Mouse (Mus musculus): ENCODE results near the gene Gm17409. TPM values are rescaled to one million over a fixed set of nuclear protein-coding genes. Genes with fewer than 3 reads are reported as not detected.

Gene Gm17409
- polyA plus RNA-seq, 1 experiment from 2014 or later: not detected

DNA sequence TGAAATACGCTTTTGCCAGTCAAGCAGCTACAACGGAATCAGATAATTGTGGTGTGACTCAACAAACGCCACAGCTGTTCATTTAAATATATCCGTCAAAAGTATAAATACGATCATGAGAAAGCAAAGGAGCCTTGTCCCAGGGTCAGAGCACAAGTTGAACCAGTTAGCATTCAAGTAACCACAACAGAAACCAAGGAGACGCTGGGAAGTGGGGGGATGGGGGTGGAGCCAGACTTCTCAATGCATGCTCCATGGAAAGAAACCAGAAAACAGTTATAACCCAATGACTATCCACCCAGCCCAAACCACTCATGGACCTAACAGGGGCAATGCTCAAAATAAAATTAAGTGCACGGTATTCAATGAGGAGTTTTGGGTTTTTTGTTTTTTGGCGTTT is 40.3 kb downstream of the Gm17409 start:
- Histone ChIP-seq H3K9me3 (no peaks in the 10 kb centered on the region), H3K27me3 (no peaks in the 10 kb centered on the region), H3K4me1 (peaks cover 38% of the 10 kb centered on the region), H3K4me3 (no peak overlapping the region), H3K4me2 (no peak overlapping the region), H3K36me3 (peaks cover 9% of the 10 kb centered on the region; the same call in 1 of the 2 replicates), H3K9ac (no peak overlapping the region), H3K27ac (no peak overlapping the region)
- no peak for ATAC-seq (ENCODE audit: insufficient number of reproducible peaks, insufficient read depth, low FRiP score, low TSS enrichment, low read depth)
- WGBS: 66% methylated on average over 8 of the region's 8 CpGs

DNA sequence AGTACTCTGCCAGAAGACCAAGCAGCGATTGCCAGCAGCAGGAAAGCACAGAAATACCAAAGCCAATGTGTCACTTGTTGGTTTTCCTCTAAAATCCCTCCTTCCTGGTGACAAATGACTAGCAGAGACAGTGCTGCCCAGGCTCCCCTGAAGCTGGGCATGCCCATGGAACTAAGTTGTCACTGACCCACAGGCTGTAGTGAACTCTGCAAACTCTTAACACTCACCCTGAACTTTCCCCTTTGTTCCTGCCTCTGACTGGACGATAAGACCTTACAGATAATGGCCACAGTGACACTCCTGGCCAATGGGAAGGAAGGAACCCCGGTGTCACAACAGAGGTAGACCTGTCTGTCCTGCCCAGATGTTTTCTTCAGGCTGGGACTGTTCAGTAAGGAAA is 43.3 kb downstream of the Gm17409 start:
- 79% methylated on average over 3 of the region's 3 CpGs for WGBS
- no peak for ATAC-seq (ENCODE audit: insufficient number of reproducible peaks, insufficient read depth, low FRiP score, low TSS enrichment, low read depth)
- H3K36me3 ChIP-seq: peaks cover 4% of the 10 kb centered on the region; the same call in 1 of the 2 replicates

DNA sequence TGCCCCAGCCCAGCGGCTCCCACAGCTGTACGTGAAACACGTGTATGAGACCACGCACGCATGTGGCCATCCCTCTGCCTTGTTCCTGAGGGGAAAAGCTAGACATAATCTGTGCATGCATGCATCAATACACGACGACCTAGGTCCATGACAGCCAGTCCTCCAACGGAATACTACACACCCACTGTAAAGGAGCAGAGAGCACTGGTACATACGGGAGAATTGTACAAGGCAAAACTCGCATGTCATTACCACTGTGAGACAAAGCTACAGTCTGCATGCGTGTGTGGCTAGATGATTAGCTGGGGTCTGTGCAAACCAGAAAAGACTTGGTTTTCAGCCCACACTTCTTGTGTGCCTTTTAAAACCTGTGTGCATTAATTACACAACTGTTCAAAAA is 44.6 kb downstream of the Gm17409 start:
- no peak overlapping the region for H3K4me3 ChIP-seq
- peaks cover 4% of the 10 kb centered on the region; the same call in 1 of the 2 replicates for H3K36me3 ChIP-seq
- no peak overlapping the region for H3K4me2 ChIP-seq
- peaks cover 42% of the 10 kb centered on the region for H3K4me1 ChIP-seq
- H3K27ac ChIP-seq: no peak overlapping the region
- ATAC-seq (ENCODE audit: insufficient number of reproducible peaks, insufficient read depth, low FRiP score, low TSS enrichment, low read depth): no peak
- no peaks in the 10 kb centered on the region for H3K27me3 ChIP-seq
- whole genome bisulfite sequencing: 93% methylated on average over 11 of the region's 11 CpGs
- H3K9ac ChIP-seq: no peak overlapping the region
- no peaks in the 10 kb centered on the region for H3K9me3 ChIP-seq

More for the DNA sequence above, 43.3 kb downstream of the Gm17409 start:
- no peaks in the 10 kb centered on the region for H3K27me3 ChIP-seq
- H3K4me1 ChIP-seq: peaks cover 42% of the 10 kb centered on the region
- H3K9me3 ChIP-seq: no peaks in the 10 kb centered on the region
- no peak overlapping the region for H3K9ac ChIP-seq
- no peak overlapping the region for H3K4me3 ChIP-seq
- no peak overlapping the region for H3K27ac ChIP-seq
- H3K4me2 ChIP-seq: no peak overlapping the region

DNA sequence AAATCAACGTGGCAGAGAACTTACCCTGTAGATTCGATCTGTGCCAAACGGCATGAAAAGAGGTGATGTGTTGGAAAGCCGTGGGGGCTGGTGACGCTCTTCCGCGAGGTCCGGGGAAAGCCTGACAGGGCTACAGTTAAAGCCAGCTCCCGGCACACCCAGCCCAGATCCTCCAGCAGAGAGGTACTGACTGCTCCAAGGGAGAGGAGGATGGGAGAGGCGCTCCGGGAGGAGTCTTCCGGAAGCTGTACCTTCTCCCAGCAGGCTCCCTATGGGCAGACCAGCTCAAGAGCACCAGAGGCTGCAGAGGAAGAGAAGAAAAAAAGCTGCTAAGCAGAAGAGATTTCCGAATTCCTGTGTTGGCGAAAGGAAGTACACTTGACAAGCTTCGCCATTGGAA is 46.1 kb downstream of the Gm17409 start:
- peaks cover 4% of the 10 kb centered on the region; the same call in 1 of the 2 replicates for H3K36me3 ChIP-seq
- H3K27me3 ChIP-seq: no peaks in the 10 kb centered on the region
- H3K27ac ChIP-seq: peak overlapping the region; percentile 28
- ATAC-seq (ENCODE audit: insufficient number of reproducible peaks, insufficient read depth, low FRiP score, low TSS enrichment, low read depth): no peak
- H3K4me2 ChIP-seq: peak overlapping the region; percentile 21; the same call in 1 of the 2 replicates
- no peaks in the 10 kb centered on the region for H3K9me3 ChIP-seq
- H3K4me3 ChIP-seq: no peak overlapping the region
- peaks cover 33% of the 10 kb centered on the region for H3K4me1 ChIP-seq
- WGBS: 51% methylated on average over 15 of the region's 15 CpGs
- no peak overlapping the region for H3K9ac ChIP-seq

DNA sequence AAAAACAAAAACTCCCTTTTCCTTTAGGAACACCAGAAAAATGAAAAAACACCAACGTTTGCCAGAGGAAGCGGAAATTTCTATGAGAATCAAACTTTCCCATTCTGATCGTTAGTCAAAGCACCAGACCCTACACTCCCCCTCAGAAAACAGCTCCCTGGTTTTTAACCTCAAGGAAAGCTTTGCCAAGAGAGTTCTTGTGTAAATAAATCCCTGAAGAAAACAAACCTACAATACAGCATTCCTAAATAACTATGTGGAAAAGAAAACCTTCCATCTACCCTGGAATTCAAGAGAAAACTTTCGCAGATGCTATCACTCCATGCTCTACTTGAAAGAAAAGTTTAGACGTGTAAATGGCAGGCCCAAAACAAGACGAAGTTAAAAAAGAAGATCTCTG is 47.0 kb downstream of the Gm17409 start:
- 52% methylated on average over 6 of the region's 6 CpGs for WGBS
- peaks cover 41% of the 10 kb centered on the region for H3K4me1 ChIP-seq
- no peaks in the 10 kb centered on the region for H3K27me3 ChIP-seq
- H3K4me3 ChIP-seq: no peak overlapping the region
- no peaks in the 10 kb centered on the region for H3K9me3 ChIP-seq
- no peak for ATAC-seq (ENCODE audit: insufficient number of reproducible peaks, insufficient read depth, low FRiP score, low TSS enrichment, low read depth)
- peaks cover 4% of the 10 kb centered on the region; the same call in 1 of the 2 replicates for H3K36me3 ChIP-seq
- H3K9ac ChIP-seq: no peak overlapping the region
- H3K4me2 ChIP-seq: no peak overlapping the region
- peak overlapping the region; percentile 72 for H3K27ac ChIP-seq

DNA sequence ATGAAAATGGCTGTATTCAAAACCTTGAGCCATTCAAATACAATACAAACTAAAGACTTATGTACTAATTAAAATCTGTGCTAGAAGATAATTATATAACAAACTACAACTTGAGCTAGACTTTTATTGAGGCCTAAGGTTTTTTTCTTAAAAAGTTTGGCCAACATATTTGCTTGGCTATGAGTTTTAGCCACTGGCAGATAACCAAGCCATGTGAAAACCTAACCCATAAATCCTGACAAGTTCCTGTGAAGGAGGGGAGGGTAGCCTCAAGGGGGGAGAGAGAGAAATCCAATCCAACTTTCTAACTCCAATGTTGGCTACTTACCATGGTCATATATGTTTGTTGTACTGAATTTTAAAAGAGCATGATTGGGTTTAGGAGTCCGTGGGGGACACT is 48.6 kb downstream of the Gm17409 start:
- no peak overlapping the region for H3K4me2 ChIP-seq
- WGBS: 75% methylated on average over 1 of the region's 1 CpGs
- H3K4me3 ChIP-seq: no peak overlapping the region
- no peaks in the 10 kb centered on the region for H3K9me3 ChIP-seq
- peaks cover 4% of the 10 kb centered on the region; the same call in 1 of the 2 replicates for H3K36me3 ChIP-seq
- no peak for ATAC-seq (ENCODE audit: insufficient number of reproducible peaks, insufficient read depth, low FRiP score, low TSS enrichment, low read depth)
- H3K9ac ChIP-seq: no peak overlapping the region
- peaks cover 51% of the 10 kb centered on the region for H3K4me1 ChIP-seq
- no peaks in the 10 kb centered on the region for H3K27me3 ChIP-seq
- H3K27ac ChIP-seq: no peak overlapping the region

Other genes starting within 250 kb of the Gm17409 start
- 0.32 and 0.40 TPM in 2 replicates for gene Acvr1c, start 112.2 kb upstream of the Gm17409 start, polyA plus RNA-seq (2015; fragmentation: Nextera tagmentation; extraction: Ambion mirVana)
- 8.9 and 12.0 TPM in 2 replicates for gene Acvr1, start 97.0 kb downstream of the Gm17409 start, polyA plus RNA-seq (2015; fragmentation: Nextera tagmentation; extraction: Ambion mirVana)
- 11.4 and 14.1 TPM in 2 replicates for gene Upp2, start 97.2 kb downstream of the Gm17409 start, polyA plus RNA-seq (2015; fragmentation: Nextera tagmentation; extraction: Ambion mirVana)